17 mouse cellular contexts compared by ENCODE assay signal in the genomic region with DNA sequence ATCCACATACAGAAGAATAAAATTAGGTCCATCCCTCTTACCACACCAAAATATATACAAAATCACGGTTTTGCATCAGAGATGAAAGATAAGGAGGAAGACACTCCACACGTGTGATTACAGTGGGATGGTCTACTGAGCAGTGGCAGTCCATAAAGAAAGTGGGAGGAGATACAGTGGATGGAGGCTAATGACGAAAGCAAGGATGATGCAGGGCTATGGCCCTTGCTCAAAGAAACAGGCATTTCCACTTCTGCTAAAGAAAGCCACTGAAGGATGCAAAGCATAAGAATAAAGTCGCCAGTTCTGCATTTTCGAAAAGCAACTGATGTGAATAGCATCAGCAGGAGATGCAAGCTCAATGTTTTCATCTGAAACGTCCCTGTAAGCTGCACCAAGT.
"Had no signal": no experiment of that assay in that cellular context is flagged by ENCODE, and none has a peak within 500 bp of the region (broad histone marks: within the 10 kb centered on the region; RNA-seq: fewer than 3 reads in every experiment).

No protein-coding gene starts in this region.

- ATAC-seq: hindbrain, embryonic 16.5 days; inflammation-experienced regulatory T-cells, adult 6 months; intestine, embryonic 15.5 days; intestine, postnatal 0 days had no signal

- DNase-seq: gastrocnemius, adult 2 months; gastrocnemius, postnatal 14 days; gastrocnemius, postnatal 36 days; heart, adult 18-20 months; heart, postnatal 10 days; heart, postnatal 4 days; kidney, adult 18-20 months; kidney, adult 8-10 months; kidney, postnatal 10 days; kidney, postnatal 25 days; kidney, postnatal 4 days; liver; liver, embryonic 13.5 days had no signal
